Mouse (Mus musculus) small intestine, adult 2 months (tissue): ENCODE results near the gene Ablim1.

ENCODE experiments used
- CTCF ChIP-seq: fragments of 200-500 bp; IDR thresholded peaks from 2 replicates; pipeline ENCODE4 v1.5.1; 2012; ENCODE audit warnings: low read depth, mild to moderate bottlenecking, control low read depth, inconsistent platforms, low read length, moderate library complexity, mixed read lengths; ENCODE audit not compliant: insufficient replicate concordance, insufficient read length; ENCODE audit errors: extremely low read depth
- POLR2A ChIP-seq: fragments of 200-500 bp; IDR thresholded peaks from 2 replicates; pipeline ENCODE4 v1.6.1; 2012; ENCODE audit warnings: low read depth, mild to moderate bottlenecking, control low read depth, inconsistent platforms, low read length, moderate library complexity

GRCm38 (mm10) chr19:57210924-57211323, 103.8 kb downstream of the Ablim1 start:
- TF ChIP-seq CTCF (no peak), POLR2A (no peak)
